9 mouse cellular contexts compared by ENCODE assay signal in the genomic region with DNA sequence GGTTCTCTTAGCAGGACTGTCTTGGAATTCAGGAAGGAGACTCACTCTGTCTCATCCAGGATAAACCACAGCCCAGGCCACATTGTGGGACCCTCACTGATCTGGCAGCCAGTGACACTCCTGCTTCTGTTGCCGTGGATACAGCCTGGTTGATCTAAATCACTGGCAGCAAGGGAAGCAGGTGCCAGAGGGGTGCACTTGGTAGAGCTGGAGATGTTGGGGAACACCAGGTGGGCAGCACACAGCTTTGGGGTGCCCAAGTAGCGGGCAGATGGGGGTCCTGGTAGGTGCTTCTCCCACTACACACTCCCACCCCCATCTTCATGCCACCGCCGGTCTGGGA. TPM values are rescaled to one million over a fixed set of nuclear protein-coding genes. Genes with fewer than 3 reads are reported as not detected.
DNase-seq lines count a peak whose midpoint lies in the region; ATAC-seq and TF ChIP-seq lines count a peak whose summit lies in the region.
"Had no signal": no experiment of that assay in that cellular context is flagged by ENCODE, and none has a peak within 500 bp of the region (broad histone marks: within the 10 kb centered on the region; RNA-seq: fewer than 3 reads in every experiment).

No protein-coding gene starts in this region.

- no peak for DNase-seq in liver, adult 2 months (ENCODE audit: extremely low read depth, low read depth, low spot score)
- no peak for DNase-seq in liver
- DNase-seq in frontal cortex, postnatal 25 days (ENCODE audit: low spot score in 2 of 2), result no peak
- no peak for DNase-seq in layer of hippocampus, adult 11-12 months (ENCODE audit: low spot score)
- no peak for DNase-seq in spleen, postnatal 14 days (ENCODE audit: low spot score in 2 of 2)

- no peaks in the 10 kb centered on the region for H3K4me1 ChIP-seq in liver, adult 2 months (ENCODE audit: control insufficient read depth, insufficient read depth, low read length)
- H3K4me1 ChIP-seq in embryonic facial prominence, embryonic 12.5 days, result peaks cover 15% of the 10 kb centered on the region; the same call in 1 of the 2 replicates
- no peaks in the 10 kb centered on the region for H3K4me1 ChIP-seq in intestine, embryonic 15.5 days (replicated peaks)
- H3K4me1 ChIP-seq in neural tube, embryonic 13.5 days (replicated peaks), result peaks cover 36% of the 10 kb centered on the region
- H3K4me1 ChIP-seq: megakaryocyte, embryonic 14.5 days had no signal

- ATAC-seq in embryonic facial prominence, embryonic 12.5 days (ENCODE audit: insufficient number of reproducible peaks, insufficient read depth, low FRiP score, low TSS enrichment), result peak; percentile 30
- no peak for ATAC-seq in intestine, embryonic 15.5 days
- ATAC-seq in neural tube, embryonic 13.5 days (ENCODE audit: low read depth), result peak; percentile 62

- no peak for TF ChIP-seq CTCF in liver, adult 2 months (IDR thresholded peaks at IDR 0.05; ENCODE audit: low read depth, low read length)

- no peaks in the 10 kb centered on the region for H3K9me3 ChIP-seq in embryonic facial prominence, embryonic 12.5 days
- no peaks in the 10 kb centered on the region for H3K9me3 ChIP-seq in intestine, embryonic 15.5 days
- no peaks in the 10 kb centered on the region for H3K9me3 ChIP-seq in neural tube, embryonic 13.5 days
- H3K9me3 ChIP-seq: megakaryocyte, embryonic 14.5 days had no signal

- TF ChIP-seq POLR2A in liver, adult 2 months (IDR thresholded peaks at IDR 0.05; ENCODE audit: extremely low read depth, insufficient read depth, low read length), result no peak

- H3K27me3 ChIP-seq in liver, adult 2 months (ENCODE audit: control insufficient read depth, insufficient read depth, low read length), result no peaks in the 10 kb centered on the region
- H3K27me3 ChIP-seq in embryonic facial prominence, embryonic 12.5 days, result peaks cover 31% of the 10 kb centered on the region
- H3K27me3 ChIP-seq in intestine, embryonic 15.5 days (replicated peaks), result peaks cover 4% of the 10 kb centered on the region; the same call in 1 of the 2 replicates
- peaks cover 84% of the 10 kb centered on the region for H3K27me3 ChIP-seq in neural tube, embryonic 13.5 days

- H3K9ac ChIP-seq in liver, adult 2 months (ENCODE audit: low read depth, low read length), result no peak overlapping the region
- H3K9ac ChIP-seq in embryonic facial prominence, embryonic 12.5 days, result peak overlapping the region; percentile 60
- H3K9ac ChIP-seq in intestine, embryonic 15.5 days, result peak overlapping the region; percentile 45
- peak overlapping the region; percentile 83 for H3K9ac ChIP-seq in neural tube, embryonic 13.5 days

- H3K4me2 ChIP-seq in embryonic facial prominence, embryonic 12.5 days (replicated peaks), result peak overlapping the region; percentile 60
- peak overlapping the region; percentile 60 for H3K4me2 ChIP-seq in intestine, embryonic 15.5 days (replicated peaks)
- H3K4me2 ChIP-seq in neural tube, embryonic 13.5 days, result peak overlapping the region; percentile 64

- WGBS in liver, adult 2 months, result 31% methylated on average over 4 of the region's 4 CpGs
- 18% methylated on average over 4 of the region's 4 CpGs for WGBS in embryonic facial prominence, embryonic 12.5 days
- 32% methylated on average over 4 of the region's 4 CpGs for WGBS in intestine, embryonic 15.5 days
- 18% methylated on average over 4 of the region's 4 CpGs for WGBS in neural tube, embryonic 13.5 days

- no peak overlapping the region for H3K27ac ChIP-seq in liver, adult 2 months (replicated peaks; ENCODE audit: insufficient read depth, low read depth, low read length)
- no peak overlapping the region for H3K27ac ChIP-seq in embryonic facial prominence, embryonic 12.5 days
- no peak overlapping the region for H3K27ac ChIP-seq in intestine, embryonic 15.5 days
- peak overlapping the region; percentile 89 for H3K27ac ChIP-seq in neural tube, embryonic 13.5 days (replicated peaks)

- H3K79me2 ChIP-seq in liver, adult 2 months (ENCODE audit: control insufficient read depth, insufficient read depth, low read length), result no peaks in the 10 kb centered on the region

- H3K36me3 ChIP-seq in liver, adult 2 months (ENCODE audit: control insufficient read depth, insufficient read depth, low read length), result no peaks in the 10 kb centered on the region
- no peaks in the 10 kb centered on the region for H3K36me3 ChIP-seq in embryonic facial prominence, embryonic 12.5 days
- H3K36me3 ChIP-seq in intestine, embryonic 15.5 days, result no peaks in the 10 kb centered on the region
- H3K36me3 ChIP-seq in neural tube, embryonic 13.5 days, result no peaks in the 10 kb centered on the region

- peak overlapping the region; percentile 43; the same call in 1 of the 2 replicates for H3K4me3 ChIP-seq in liver, adult 2 months (ENCODE audit: insufficient read depth, low read depth, low read length)
- H3K4me3 ChIP-seq in embryonic facial prominence, embryonic 12.5 days, result peak overlapping the region; percentile 57
- H3K4me3 ChIP-seq in intestine, embryonic 15.5 days (replicated peaks), result peak overlapping the region; percentile 49
- peak overlapping the region; percentile 59 for H3K4me3 ChIP-seq in neural tube, embryonic 13.5 days
- H3K4me3 ChIP-seq: megakaryocyte, embryonic 14.5 days had no signal

RNA-seq across cellular contexts. Expression of a gene that starts 0.5 kb away (rescaled TPM):
- not detected in 2 replicates for total RNA-seq in liver, adult 2 months (2014; rRNA removed)
- 0.23 and 0.26 TPM in 2 replicates for polyA plus RNA-seq in liver, adult 2 months (2012; rRNA removed)
- 5.3 and 5.9 TPM in 2 replicates for polyA plus RNA-seq in embryonic facial prominence, embryonic 12.5 days (2016; fragmentation: Nextera tagmentation; extraction: Ambion mirVana)
- polyA plus RNA-seq in intestine, embryonic 15.5 days (2015; fragmentation: Nextera tagmentation; extraction: Ambion mirVana), result 2.1 TPM in 2 replicates
- 9.2 and 9.5 TPM in 2 replicates for polyA plus RNA-seq in neural tube, embryonic 13.5 days (2015; fragmentation: Nextera tagmentation; extraction: Ambion mirVana)

RNA-seq across cellular contexts. Expression of a gene that starts 25.8 kb away (rescaled TPM):
- total RNA-seq in liver, adult 2 months (2014; rRNA removed), result 3.0 and 3.5 TPM in 2 replicates
- polyA plus RNA-seq in liver, adult 2 months (2012; rRNA removed), result 4.6 and 9.3 TPM in 2 replicates
- 42.4 and 46.0 TPM in 2 replicates for polyA plus RNA-seq in embryonic facial prominence, embryonic 12.5 days (2016; fragmentation: Nextera tagmentation; extraction: Ambion mirVana)
- polyA plus RNA-seq in intestine, embryonic 15.5 days (2015; fragmentation: Nextera tagmentation; extraction: Ambion mirVana), result 23.4 and 24.2 TPM in 2 replicates
- 56.7 and 57.7 TPM in 2 replicates for polyA plus RNA-seq in neural tube, embryonic 13.5 days (2015; fragmentation: Nextera tagmentation; extraction: Ambion mirVana)

RNA-seq across cellular contexts. Expression of a gene that starts 40.7 kb away (rescaled TPM):
- total RNA-seq in liver, adult 2 months (2014; rRNA removed), result 0.74 and 1.2 TPM in 2 replicates
- polyA plus RNA-seq in liver, adult 2 months (2012; rRNA removed), result 1.7 and 1.8 TPM in 2 replicates
- 21.1 and 25.3 TPM in 2 replicates for polyA plus RNA-seq in embryonic facial prominence, embryonic 12.5 days (2016; fragmentation: Nextera tagmentation; extraction: Ambion mirVana)
- polyA plus RNA-seq in intestine, embryonic 15.5 days (2015; fragmentation: Nextera tagmentation; extraction: Ambion mirVana), result 12.9 and 14.4 TPM in 2 replicates
- polyA plus RNA-seq in neural tube, embryonic 13.5 days (2015; fragmentation: Nextera tagmentation; extraction: Ambion mirVana), result 25.1 and 25.3 TPM in 2 replicates
